Mouse (Mus musculus) gonadal fat pad, adult 2 months (tissue): ENCODE measurements around the gene Fry. TPM values are rescaled to one million over a fixed set of nuclear protein-coding genes. Genes with fewer than 3 reads are reported as not detected.
"Not testable (repeated sequence)": the region's sequence is repeated elsewhere in the genome, so short reads cannot be mapped to it uniquely, and the experiment has no call there.

ENCODE experiments used
- DNase-seq: peaks from one replicate; pipeline ENCODE4 v3.0.0-alpha.2; 2012; ENCODE audit warnings: low read depth
- polyA plus RNA-seq: library from polyadenylated mRNA; depleted of rRNA; stranded (reverse); fragments of >200 nt; gene quantifications from 2 replicates; pipeline ENCODE4 v1.2.3, GENCODE M21; 2012

The Fry gene
- polyA plus RNA-seq, 1 experiment: 53.3 TPM

DNA sequence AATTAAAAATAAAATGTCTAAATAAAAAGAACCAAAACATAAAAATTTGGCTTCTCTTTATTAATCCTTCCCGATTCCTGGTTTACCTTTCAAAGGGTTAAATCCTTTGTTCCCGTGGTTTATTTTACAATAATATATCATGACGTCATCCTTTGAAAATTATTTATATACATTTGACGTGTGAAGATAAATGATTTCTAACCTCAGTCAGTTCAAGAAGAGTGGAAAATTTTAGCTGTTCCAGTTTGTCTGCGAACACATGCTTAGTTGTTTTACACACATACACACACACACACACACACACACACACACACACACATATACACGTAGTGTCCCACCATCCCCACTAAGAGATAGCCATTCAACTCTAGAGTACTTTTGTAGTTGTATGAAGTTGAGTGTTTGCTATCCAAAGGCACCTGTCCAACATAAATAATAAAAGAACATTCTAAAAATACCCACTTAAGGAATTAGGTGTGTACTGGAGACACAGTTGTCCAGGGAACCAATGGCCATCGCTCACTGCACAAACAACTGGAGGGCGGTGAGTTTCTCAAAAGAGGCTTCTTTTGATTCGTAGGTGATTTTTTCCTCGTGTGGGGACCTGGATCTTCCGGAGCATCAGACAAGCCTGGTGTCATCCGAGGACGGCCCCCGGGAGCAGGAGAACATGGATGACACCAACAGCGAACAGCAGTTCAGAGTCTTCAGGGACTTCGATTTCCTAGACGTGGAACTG lies 338.9 kb downstream of the Fry start:
- DNase-seq: no peak

GRCm38 (mm10) chr5:150457904-150458739 lies 339.7 kb downstream of the Fry start:
- no peak for DNase-seq

DNA sequence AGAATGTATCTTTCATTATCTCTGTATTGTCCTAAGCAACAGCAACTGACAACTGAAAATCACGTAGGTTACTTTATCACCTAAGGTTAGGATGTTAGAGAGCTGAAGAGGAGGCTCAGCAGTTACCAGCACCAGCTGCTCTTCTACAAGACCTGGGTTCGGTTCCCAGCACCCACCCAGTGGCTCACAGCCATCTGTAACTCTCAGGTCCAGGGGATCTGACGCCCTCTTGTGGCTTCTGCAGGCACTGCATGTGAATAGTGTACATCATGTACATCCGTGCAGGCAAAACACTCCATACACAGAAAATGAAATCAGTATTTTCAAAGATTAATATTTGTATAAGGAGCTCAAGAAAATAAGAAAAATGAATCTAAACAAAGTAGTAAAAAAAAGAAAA lies 341.4 kb downstream of the Fry start:
- DNase-seq: no peak

DNA sequence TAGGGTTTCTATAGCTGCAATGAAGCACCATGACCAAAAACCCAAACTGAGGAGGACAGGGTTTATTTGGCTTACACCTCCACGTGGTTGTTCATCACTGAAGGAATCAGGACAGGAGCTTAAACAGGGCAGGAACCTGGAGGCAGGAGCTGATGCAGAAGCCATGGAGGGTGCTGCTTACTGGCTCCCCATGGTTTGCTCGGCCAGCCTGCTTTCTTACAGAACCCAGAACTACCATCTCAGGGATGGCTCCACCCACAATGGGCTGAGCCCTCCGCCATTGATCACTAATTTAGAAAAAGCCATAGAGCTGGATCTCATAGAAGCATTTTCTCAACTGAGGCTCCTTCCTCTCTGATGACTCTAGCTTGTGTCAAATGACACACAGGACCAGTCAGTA lies 346.3 kb downstream of the Fry start:
- DNase-seq: no peak

DNA sequence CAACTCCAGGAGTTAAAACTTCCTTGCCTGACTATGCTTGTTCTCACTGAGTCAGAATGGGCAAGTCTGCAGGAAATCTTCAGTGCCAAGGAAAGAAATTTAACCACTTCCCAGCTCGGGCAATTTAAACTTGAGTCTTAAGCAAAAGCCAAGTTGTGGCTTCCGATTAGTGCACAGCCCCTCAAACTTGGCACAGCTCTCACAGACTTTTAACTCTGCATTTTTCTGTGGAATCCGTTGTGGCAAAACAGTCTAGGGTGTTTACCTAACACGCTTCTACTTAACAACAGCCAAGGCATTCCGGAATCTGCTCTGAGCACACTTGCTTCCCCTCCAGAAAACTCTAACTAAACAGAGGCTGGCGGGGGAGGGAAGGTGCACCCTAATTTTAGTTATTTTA lies 346.8 kb downstream of the Fry start:
- DNase-seq: no peak

DNA sequence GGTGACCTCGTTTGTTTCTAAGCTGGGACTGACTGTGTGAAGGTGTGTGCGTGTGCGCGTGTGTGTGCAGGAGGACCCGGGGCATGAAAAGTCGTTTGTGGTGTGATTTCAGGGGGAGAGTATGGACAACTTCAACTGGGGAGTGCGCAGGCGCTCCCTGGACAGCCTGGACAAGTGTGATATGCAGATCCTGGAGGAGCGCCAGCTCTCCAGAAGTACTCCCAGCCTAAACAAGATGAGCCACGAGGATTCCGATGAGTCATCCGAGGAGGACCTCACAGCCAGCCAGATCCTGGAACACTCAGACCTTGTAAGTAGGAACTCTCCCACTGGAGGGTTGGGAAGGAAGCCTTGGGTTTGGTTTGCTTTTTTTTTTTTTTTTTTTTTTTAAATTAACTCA lies 347.7 kb downstream of the Fry start:
- no peak for DNase-seq

DNA sequence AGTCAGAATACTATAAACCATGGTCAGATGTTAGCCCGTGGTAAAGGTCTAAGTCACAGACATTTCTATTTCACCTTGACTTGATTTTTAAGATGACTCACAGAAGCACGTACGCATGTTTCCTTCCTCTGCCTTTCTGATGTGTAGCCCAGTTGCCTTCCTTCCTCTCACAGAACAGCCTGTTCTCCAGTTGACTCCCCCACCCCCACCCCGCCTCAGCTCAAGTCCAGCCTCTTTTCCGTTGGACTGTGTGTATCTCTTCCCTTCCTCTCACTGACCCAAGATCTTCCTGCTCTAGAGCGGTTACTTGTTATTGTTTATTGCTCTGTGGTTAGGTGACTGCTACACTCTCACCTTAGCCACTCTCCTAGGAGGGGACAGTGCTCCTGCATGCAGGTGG lies 350.0 kb downstream of the Fry start:
- no peak for DNase-seq

GRCm38 (mm10) chr5:150477364-150477763 lies 358.9 kb downstream of the Fry start:
- DNase-seq: no peak

GRCm38 (mm10) chr5:150478612-150479011 lies 360.2 kb downstream of the Fry start:
- DNase-seq: no peak

DNA sequence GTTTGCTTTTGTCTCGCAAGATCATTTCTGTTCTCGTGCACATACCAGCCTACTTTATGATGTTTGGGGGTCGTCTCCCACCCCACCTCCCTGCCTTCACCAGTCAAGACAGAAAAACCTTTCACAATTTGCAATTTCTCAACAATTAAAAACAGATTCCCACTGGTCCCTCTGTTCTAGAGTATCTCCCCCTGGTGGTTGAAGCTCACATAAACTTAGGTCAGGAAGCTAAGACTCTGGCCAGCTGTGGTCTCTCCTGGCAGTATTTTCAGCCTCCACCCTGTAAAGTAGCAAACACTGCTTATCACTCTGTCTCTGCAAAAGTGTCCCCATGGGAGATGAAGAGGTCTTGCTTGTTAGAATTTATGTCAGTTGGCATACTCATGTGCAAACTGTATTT lies 366.8 kb downstream of the Fry start:
- no peak for DNase-seq

DNA sequence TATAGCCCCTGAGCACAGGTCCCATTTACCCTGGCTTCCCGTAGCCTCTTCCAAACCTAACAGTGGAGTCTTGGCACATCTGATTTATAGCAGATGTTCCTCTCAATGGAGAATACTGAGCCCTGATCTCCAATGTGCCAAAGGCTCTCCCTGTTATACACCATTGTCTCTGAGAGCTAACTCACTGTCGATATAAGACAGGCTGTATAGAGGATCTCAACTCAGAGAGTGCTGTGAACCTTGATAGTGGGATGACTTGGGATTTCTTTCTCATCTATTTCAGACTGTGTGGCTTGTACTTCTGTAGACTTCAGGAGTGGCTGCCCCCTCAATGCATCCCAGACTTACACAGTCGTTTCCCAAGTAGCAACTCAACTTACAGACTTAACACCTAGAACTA lies 371.8 kb downstream of the Fry start:
- no peak for DNase-seq

- no peak for DNase-seq
Observed at GRCm38 (mm10) chr5:150490821-150491220, 372.4 kb downstream of the Fry start.

DNA sequence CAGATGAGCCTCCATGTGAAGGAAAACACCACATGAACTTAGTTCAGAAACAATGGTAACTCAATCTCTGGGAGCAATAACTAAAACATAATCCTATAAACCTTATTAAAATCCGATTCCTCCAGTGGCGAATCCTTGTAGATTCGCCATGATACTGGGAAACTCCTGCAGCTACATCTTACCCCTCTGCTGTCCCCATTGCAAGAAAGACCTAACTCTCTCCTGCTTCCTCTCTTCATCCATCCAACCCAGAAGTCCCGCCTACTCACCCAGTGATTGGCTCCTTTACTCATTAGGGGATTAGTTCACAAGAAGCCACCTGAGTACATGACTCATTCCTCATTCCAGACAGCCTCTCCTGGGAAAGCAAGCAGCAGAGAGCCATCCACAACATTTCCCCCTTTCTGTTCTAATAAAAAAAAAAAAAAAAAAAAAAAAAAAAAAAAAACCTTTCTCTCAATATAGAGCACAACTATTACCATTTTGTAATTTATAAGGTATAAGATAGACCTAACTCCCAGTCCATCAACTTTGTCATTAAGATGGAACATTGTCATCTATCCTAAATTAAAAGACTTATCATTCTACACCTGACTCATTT lies 373.2 kb downstream of the Fry start:
- not testable (repeated sequence) for DNase-seq

DNA sequence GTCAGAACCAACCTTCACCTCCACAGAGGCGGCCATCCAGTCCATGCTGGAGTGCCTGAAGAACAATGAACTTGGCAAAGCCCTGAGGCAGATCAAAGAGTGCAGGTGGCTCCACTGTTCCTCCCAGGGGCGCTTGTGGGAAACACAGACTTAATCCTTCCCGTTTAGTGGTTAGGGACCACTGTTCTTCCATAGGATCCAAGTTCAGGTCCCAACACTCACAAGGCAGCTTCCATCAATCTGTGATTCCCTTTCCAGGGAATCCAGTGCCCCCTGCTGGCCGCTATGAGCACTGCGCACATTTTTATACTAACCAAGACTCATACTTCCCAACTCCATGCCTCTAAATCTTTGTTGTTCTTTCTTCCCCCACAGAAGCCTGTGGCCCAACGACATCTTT lies 377.3 kb downstream of the Fry start:
- no peak for DNase-seq

DNA sequence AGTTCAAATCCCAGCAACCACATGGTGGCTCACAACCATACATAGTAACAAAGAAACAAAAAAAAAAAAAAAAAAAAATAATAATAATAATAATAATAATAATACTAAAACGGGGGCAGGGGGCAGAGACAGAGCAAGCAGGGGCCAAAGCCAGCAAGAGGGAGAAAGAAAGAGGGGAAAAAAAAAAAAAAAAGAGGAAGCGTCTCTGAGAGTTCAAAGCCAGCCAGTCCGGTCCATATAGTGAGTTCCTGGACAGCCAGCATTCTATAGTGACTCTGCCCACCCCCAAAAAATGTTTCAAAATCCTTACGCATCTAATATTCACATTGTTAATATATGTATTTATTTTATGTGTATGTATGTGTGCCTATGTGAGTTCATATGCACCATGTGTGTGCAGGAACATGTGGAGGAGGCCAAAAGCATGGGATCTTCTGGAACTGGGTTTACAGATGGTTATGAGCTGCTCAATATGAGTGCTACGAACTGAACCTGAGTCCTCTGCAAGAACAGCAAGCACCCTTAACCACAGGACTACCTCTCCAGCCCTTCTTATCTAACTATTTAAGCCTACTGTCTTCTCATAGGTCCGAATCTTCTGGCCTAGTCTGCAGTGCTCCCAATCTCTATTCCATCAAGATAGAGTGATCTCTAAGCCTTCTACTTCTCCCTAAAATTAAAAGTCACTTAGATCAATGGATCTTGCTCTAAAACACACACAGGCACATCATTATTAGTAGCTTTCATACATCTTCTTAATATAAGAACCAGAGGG lies 392.2 kb downstream of the Fry start:
- DNase-seq: no peak

- no peak for DNase-seq
Observed at GRCm38 (mm10) chr5:150513264-150513663, 394.8 kb downstream of the Fry start.

- no peak for DNase-seq
Observed at GRCm38 (mm10) chr5:150514027-150514426, 395.6 kb downstream of the Fry start.

DNA sequence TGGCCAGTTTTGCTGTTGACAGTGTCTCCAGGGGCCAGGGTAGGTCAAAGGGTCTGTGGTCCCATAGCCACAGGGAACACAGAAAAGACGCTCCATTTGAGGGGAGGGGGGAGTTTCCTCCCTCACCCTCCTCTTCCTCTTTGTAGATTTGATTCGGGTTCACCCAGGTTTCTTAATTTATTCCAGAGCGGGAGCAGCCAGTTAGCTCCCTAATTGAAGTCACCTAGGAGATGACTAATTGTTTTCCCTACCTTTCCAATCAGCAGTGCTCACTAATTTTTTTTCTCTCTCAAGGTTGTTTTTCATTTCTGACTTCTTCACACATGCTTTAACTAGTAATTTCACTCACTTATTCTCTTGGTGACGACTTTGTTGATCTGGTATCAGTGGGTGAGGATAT lies 399.6 kb downstream of the Fry start, which contains the start of gene Zar1l:
Zar1l (minus strand) TSS at position 101 of the 400 bp plus-strand sequence.
- DNase-seq: no peak

- no peak for DNase-seq
Observed at GRCm38 (mm10) chr5:150519551-150519950, 401.1 kb downstream of the Fry start.

GRCm38 (mm10) chr5:150521937-150522866 lies 403.8 kb downstream of the Fry start, which contains the start of gene Brca2:
Gene Brca2, plus strand, starts transcription at chr5:150522630.
- DNase-seq: no peak

DNA sequence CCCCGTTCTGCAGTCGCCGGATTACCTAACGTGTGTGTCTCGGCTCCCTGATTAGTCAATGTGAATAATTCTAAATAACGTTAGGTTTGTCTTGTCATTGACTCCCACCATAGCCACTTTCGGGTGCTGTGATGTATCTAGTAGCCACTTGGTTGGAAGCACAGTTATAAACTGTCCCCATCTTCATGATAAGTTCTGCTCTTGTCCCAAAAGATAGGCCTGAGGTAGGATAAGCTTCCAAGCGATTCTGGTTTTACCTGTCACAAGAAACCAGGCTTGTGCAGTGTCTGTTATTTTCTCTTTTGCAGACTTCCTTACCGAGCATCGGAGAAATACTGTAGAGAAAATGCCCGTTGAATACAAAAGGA lies 404.4 kb downstream of the Fry start:
- no peak for DNase-seq
